Mouse (Mus musculus): Measurements from ENCODE around the gene Porcn. TPM values are rescaled to one million over a fixed set of nuclear protein-coding genes. Genes with fewer than 3 reads are reported as not detected.
A peak's percentile ranks its signal among the peaks of the same experiment; 100 is the strongest.

The Porcn gene
- polyA plus RNA-seq, 1 experiment from 2014 or later = 23.2 TPM

- H3K4me2 ChIP-seq (replicated peaks) = no peak overlapping the region
- no peak for ATAC-seq (ENCODE audit: low FRiP score, low read depth)
- WGBS = 96% methylated on average over 10 of the region's 10 CpGs
- peaks cover 4% of the 10 kb centered on the region; the same call in 1 of the 2 replicates for H3K36me3 ChIP-seq
- H3K9me3 ChIP-seq = no peaks in the 10 kb centered on the region
- H3K9ac ChIP-seq (replicated peaks) = no peak overlapping the region
- H3K27ac ChIP-seq (replicated peaks) = no peak overlapping the region
- H3K27me3 ChIP-seq = no peaks in the 10 kb centered on the region
- H3K4me3 ChIP-seq = no peak overlapping the region
- no peaks in the 10 kb centered on the region for H3K4me1 ChIP-seq
Measured at GRCm38 (mm10) chrX:8167716-8168647, 38.3 kb downstream of the Porcn start.

- H3K36me3 ChIP-seq = no peaks in the 10 kb centered on the region; the same call in 1 of the 2 replicates
Measured at GRCm38 (mm10) chrX:8164471-8164870, 41.9 kb downstream of the Porcn start.

DNA sequence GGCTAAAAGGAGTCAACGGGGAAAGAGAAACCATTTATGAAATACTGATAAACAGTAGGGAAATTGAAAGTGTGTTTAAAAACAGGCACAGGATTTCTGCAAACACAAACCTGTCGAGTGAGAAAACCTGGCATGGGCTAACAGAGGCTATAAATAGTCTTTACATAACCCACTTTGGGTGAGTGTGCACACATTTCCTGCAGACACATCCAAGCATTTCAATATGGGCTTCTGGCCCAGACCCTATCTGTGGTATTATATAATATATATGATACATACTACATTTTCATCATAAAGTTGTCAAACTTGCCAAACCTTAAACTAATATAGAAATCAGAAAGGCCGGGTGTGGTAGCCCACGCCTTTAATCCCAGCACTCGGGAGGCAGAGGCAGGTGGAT lies 43.2 kb downstream of the Porcn start:
- 89% methylated on average over 5 of the region's 5 CpGs for WGBS
- Histone ChIP-seq H3K27ac (replicated peaks) (no peak overlapping the region), H3K4me1 (no peaks in the 10 kb centered on the region), H3K27me3 (no peaks in the 10 kb centered on the region), H3K4me3 (no peak overlapping the region), H3K9ac (replicated peaks) (no peak overlapping the region), H3K36me3 (no peaks in the 10 kb centered on the region; the same call in 1 of the 2 replicates), H3K9me3 (no peaks in the 10 kb centered on the region), H3K4me2 (replicated peaks) (no peak overlapping the region)
- no peak for ATAC-seq (ENCODE audit: low FRiP score, low read depth)

More at GRCm38 (mm10) chrX:8164471-8164870, 41.9 kb downstream of the Porcn start:
- H3K4me2 ChIP-seq (replicated peaks) = no peak overlapping the region
- H3K9me3 ChIP-seq = no peaks in the 10 kb centered on the region
- H3K9ac ChIP-seq (replicated peaks) = no peak overlapping the region
- H3K27ac ChIP-seq (replicated peaks) = no peak overlapping the region
- no peaks in the 10 kb centered on the region for H3K27me3 ChIP-seq
- no peaks in the 10 kb centered on the region for H3K4me1 ChIP-seq
- 87% methylated on average over 4 of the region's 4 CpGs for WGBS
- no peak overlapping the region for H3K4me3 ChIP-seq
- no peak for ATAC-seq (ENCODE audit: low FRiP score, low read depth)

GRCm38 (mm10) chrX:8145153-8145991 lies 61.0 kb downstream of the Porcn start, which contains the start of gene Rbm3:
Gene Rbm3, minus strand, starts transcription at chrX:8145880.
- 25% methylated on average over 64 of the region's 65 CpGs for WGBS
- H3K27ac ChIP-seq (replicated peaks) = peak within 1 kb of the TSS; percentile 94
- peaks cover 32% of the 10 kb centered on the region for H3K36me3 ChIP-seq
- peaks cover 13% of the 10 kb centered on the region for H3K4me1 ChIP-seq
- H3K27me3 ChIP-seq = no peaks in the 10 kb centered on the region
- ATAC-seq (ENCODE audit: low FRiP score, low read depth) = peak; percentile 97
- H3K9ac ChIP-seq (replicated peaks) = peak within 1 kb of the TSS; percentile 76
- peak within 1 kb of the TSS; percentile 66 for H3K4me2 ChIP-seq (replicated peaks)
- no peaks in the 10 kb centered on the region for H3K9me3 ChIP-seq
- peak within 1 kb of the TSS; percentile 66 for H3K4me3 ChIP-seq

Other genes starting within 250 kb of the Porcn start
- gene Gata1, start 228.5 kb downstream of the Porcn start, polyA plus RNA-seq (2016; fragmentation: Nextera tagmentation; extraction: Ambion mirVana) = 1.5 TPM in 2 replicates
- gene Glod5, start 188.0 kb downstream of the Porcn start, polyA plus RNA-seq (2016; fragmentation: Nextera tagmentation; extraction: Ambion mirVana) = not detected in 2 replicates
- gene Suv39h1, start 131.8 kb downstream of the Porcn start, polyA plus RNA-seq (2016; fragmentation: Nextera tagmentation; extraction: Ambion mirVana) = 68.5 and 70.3 TPM in 2 replicates
- 0.22 and 0.26 TPM in 2 replicates for gene Was, start 116.0 kb downstream of the Porcn start, polyA plus RNA-seq (2016; fragmentation: Nextera tagmentation; extraction: Ambion mirVana)
- gene Wdr13, start 73.6 kb downstream of the Porcn start, polyA plus RNA-seq (2016; fragmentation: Nextera tagmentation; extraction: Ambion mirVana) = 39.5 and 44.6 TPM in 2 replicates
- 397 and 431 TPM in 2 replicates for gene Rbm3, start 60.6 kb downstream of the Porcn start, polyA plus RNA-seq (2016; fragmentation: Nextera tagmentation; extraction: Ambion mirVana)
- 12.7 and 13.2 TPM in 2 replicates for gene Tbc1d25, start 30.3 kb downstream of the Porcn start, polyA plus RNA-seq (2016; fragmentation: Nextera tagmentation; extraction: Ambion mirVana)
- 26.3 and 32.6 TPM in 2 replicates for gene Ebp, start 13.0 kb downstream of the Porcn start, polyA plus RNA-seq (2016; fragmentation: Nextera tagmentation; extraction: Ambion mirVana)
- 43.7 and 44.2 TPM in 2 replicates for gene Ftsj1, start 45.9 kb upstream of the Porcn start, polyA plus RNA-seq (2016; fragmentation: Nextera tagmentation; extraction: Ambion mirVana)
- gene Slc38a5, start 64.6 kb upstream of the Porcn start, polyA plus RNA-seq (2016; fragmentation: Nextera tagmentation; extraction: Ambion mirVana) = 7.3 and 7.7 TPM in 2 replicates
- gene Ssxb10, start 120.9 kb upstream of the Porcn start, polyA plus RNA-seq (2016; fragmentation: Nextera tagmentation; extraction: Ambion mirVana) = not detected in 2 replicates
- not detected in 2 replicates for gene Ssxb9, start 160.5 kb upstream of the Porcn start, polyA plus RNA-seq (2016; fragmentation: Nextera tagmentation; extraction: Ambion mirVana)
- not detected in 2 replicates for gene Ssxb1, start 206.8 kb upstream of the Porcn start, polyA plus RNA-seq (2016; fragmentation: Nextera tagmentation; extraction: Ambion mirVana)

All from midbrain, embryonic 12.5 days (tissue).